Mouse (Mus musculus) liver, embryonic 13.5 days (tissue): ENCODE measurements at regions not wholly inside any gene's neighbourhood (a gene's known extent, or its start where the extent isn't known, plus 50 kb on each side); places are given as distances from the start of the nearest gene placed in this dataset.

Experiments used
- ATAC-seq: fragments of 200-750 bp; cut with Nextera tagmentation; 2 replicates; pipeline ENCODE4 v1.8.0; 2017; ENCODE audit warnings: low read depth, mild to moderate bottlenecking, moderate number of reproducible peaks, moderate library complexity
- DNase-seq: peaks from one replicate; pipeline ENCODE4 v3.0.0; 2022
- H3K27ac ChIP-seq: fragments of 300-500 bp; sonication (generic); 2 replicates; pipeline ENCODE4 v1.5.1; 2015; ENCODE audit warnings: moderate library complexity, mild to moderate bottlenecking, inconsistent platforms
- H3K27me3 ChIP-seq: fragments of 300-500 bp; sonication (generic); 2 replicates; pipeline ENCODE4 v1.6.1; 2015; ENCODE audit warnings: mild to moderate bottlenecking, inconsistent platforms
- H3K36me3 ChIP-seq: fragments of 300-500 bp; sonication (generic); 2 replicates; pipeline ENCODE4 v1.6.1; 2015; ENCODE audit warnings: mild to moderate bottlenecking, inconsistent platforms
- H3K4me1 ChIP-seq: fragments of 300-500 bp; sonication (generic); replicated peaks from 2 replicates; pipeline ENCODE4 v1.6.1; 2015; ENCODE audit warnings: inconsistent platforms
- H3K4me2 ChIP-seq: fragments of 300-500 bp; sonication (generic); 2 replicates; pipeline ENCODE4 v1.6.1; 2015; ENCODE audit warnings: inconsistent platforms, mild to moderate bottlenecking, moderate library complexity
- H3K4me3 ChIP-seq: fragments of 300-500 bp; sonication (generic); replicated peaks from 2 replicates; pipeline ENCODE4 v1.5.1; 2015; ENCODE audit warnings: mild to moderate bottlenecking, inconsistent platforms
- H3K9ac ChIP-seq: fragments of 300-500 bp; sonication (generic); 2 replicates; pipeline ENCODE4 v1.6.1; 2015; ENCODE audit warnings: mild to moderate bottlenecking, inconsistent platforms
- H3K9me3 ChIP-seq: fragments of 300-500 bp; sonication (generic); replicated peaks from 2 replicates; pipeline ENCODE4 v1.6.1; 2016; ENCODE audit warnings: inconsistent platforms
- WGBS: fragments of 180-500 bp; shearing (Covaris S2); methylation state at CpG from one replicate; pipeline ENCODE4 v1.1.7; 2015; ENCODE audit not compliant: insufficient replicate concordance; 5-methylcytosine and 5-hydroxymethylcytosine counted together

GRCm38 (mm10) chr6:103421013-103421933, 89.1 kb upstream of the Chl1 start:
- Histone ChIP-seq H3K4me3 (no peak overlapping the region), H3K4me1 (no peaks in the 10 kb centered on the region), H3K27ac (no peak overlapping the region), H3K27me3 (no peaks in the 10 kb centered on the region), H3K36me3 (no peaks in the 10 kb centered on the region), H3K9ac (no peak overlapping the region), H3K4me2 (no peak overlapping the region), H3K9me3 (no peaks in the 10 kb centered on the region)
- ATAC-seq (no peak), DNase-seq (no peak)
- WGBS, result 35% methylated on average over 1 of the region's 1 CpGs

GRCm38 (mm10) chr6:103430933-103431594, 79.3 kb upstream of the Chl1 start:
- H3K27ac ChIP-seq, result no peak overlapping the region
- H3K9ac ChIP-seq, result no peak overlapping the region
- ATAC-seq, result no peak
- no peaks in the 10 kb centered on the region for H3K27me3 ChIP-seq
- no peaks in the 10 kb centered on the region for H3K9me3 ChIP-seq
- DNase-seq, result no peak
- H3K4me3 ChIP-seq, result no peak overlapping the region
- no peaks in the 10 kb centered on the region for H3K36me3 ChIP-seq
- WGBS, result 48% methylated on average over 5 of the region's 5 CpGs
- H3K4me1 ChIP-seq, result no peaks in the 10 kb centered on the region
- H3K4me2 ChIP-seq, result no peak overlapping the region

GRCm38 (mm10) chr6:103431595-103431957, 78.8 kb upstream of the Chl1 start:
- no peaks in the 10 kb centered on the region for H3K36me3 ChIP-seq
- H3K4me3 ChIP-seq, result no peak overlapping the region
- H3K4me2 ChIP-seq, result no peak overlapping the region
- no peaks in the 10 kb centered on the region for H3K4me1 ChIP-seq
- 70% methylated on average over 5 of the region's 5 CpGs for WGBS
- no peaks in the 10 kb centered on the region for H3K27me3 ChIP-seq
- H3K27ac ChIP-seq, result no peak overlapping the region
- no peak for ATAC-seq
- no peak for DNase-seq
- no peak overlapping the region for H3K9ac ChIP-seq
- H3K9me3 ChIP-seq, result no peaks in the 10 kb centered on the region
